Mouse (Mus musculus): Measurements from ENCODE around the gene Kat7. TPM values are rescaled to one million over a fixed set of nuclear protein-coding genes. Genes with fewer than 3 reads are reported as not detected.

Gene Kat7
- polyA plus RNA-seq, 1 experiment from 2014 or later = 19.4 TPM

- no peak for DNase-seq
Observed at GRCm38 (mm10) chr11:95354228-95354944, 44.3 kb upstream of the Kat7 start.

GRCm38 (mm10) chr11:95353226-95353625 lies 43.2 kb upstream of the Kat7 start:
- Histone ChIP-seq H3K27me3 (ENCODE audit: insufficient read depth, low read length) (no peaks in the 10 kb centered on the region), H3K27ac (ENCODE audit: low read depth) (peak overlapping the region; percentile 88), H3K9ac (replicated peaks) (no peak overlapping the region), H3K4me1 (ENCODE audit: insufficient read depth) (peaks cover 60% of the 10 kb centered on the region), H3K4me2 (ENCODE audit: low read depth, low read length) (no peak overlapping the region), H3K36me3 (replicated peaks; ENCODE audit: insufficient read depth, low read length) (peaks cover 49% of the 10 kb centered on the region), H3K9me3 (ENCODE audit: low read length) (no peaks in the 10 kb centered on the region), H3K4me3 (ENCODE audit: low read depth, low read length) (no peak overlapping the region)
- ATAC-seq (no peak), DNase-seq (no peak)
- no peak for TF ChIP-seq EP300 (IDR thresholded peaks at IDR 0.05; ENCODE audit: low read depth)
- TF ChIP-seq CTCF (IDR thresholded peaks at IDR 0.05; ENCODE audit: low read depth) = no peak
- 49% methylated on average over 9 of the region's 9 CpGs for WGBS (ENCODE audit: insufficient replicate concordance)

More at GRCm38 (mm10) chr11:95354228-95354944, 44.3 kb upstream of the Kat7 start:
- Histone ChIP-seq H3K4me2 (ENCODE audit: low read depth, low read length) (peak overlapping the region; percentile 42), H3K9ac (replicated peaks) (no peak overlapping the region), H3K4me3 (ENCODE audit: low read depth, low read length) (peak overlapping the region; percentile 7), H3K27me3 (ENCODE audit: insufficient read depth, low read length) (no peaks in the 10 kb centered on the region), H3K9me3 (ENCODE audit: low read length) (no peaks in the 10 kb centered on the region), H3K36me3 (replicated peaks; ENCODE audit: insufficient read depth, low read length) (peaks cover 48% of the 10 kb centered on the region), H3K4me1 (ENCODE audit: insufficient read depth) (peaks cover 62% of the 10 kb centered on the region), H3K27ac (ENCODE audit: low read depth) (peak overlapping the region; percentile 88)
- no peak for ATAC-seq
- 66% methylated on average over 14 of the region's 14 CpGs for WGBS (ENCODE audit: insufficient replicate concordance)
- TF ChIP-seq CTCF (IDR thresholded peaks at IDR 0.05; ENCODE audit: low read depth) (no peak), EP300 (IDR thresholded peaks at IDR 0.05; ENCODE audit: low read depth) (no peak)

- H3K4me2 ChIP-seq (ENCODE audit: low read depth, low read length) = no peak overlapping the region
- 75% methylated on average over 2 of the region's 2 CpGs for WGBS (ENCODE audit: insufficient replicate concordance)
- H3K27ac ChIP-seq (ENCODE audit: low read depth) = peak overlapping the region; percentile 88
- peaks cover 50% of the 10 kb centered on the region for H3K36me3 ChIP-seq (replicated peaks; ENCODE audit: insufficient read depth, low read length)
- DNase-seq (no peak), ATAC-seq (no peak)
- 0 out of 2 replicates have a peak overlapping the region, but pooled peaks have one; percentile 10 for H3K9ac ChIP-seq (replicated peaks)
- TF ChIP-seq CTCF (IDR thresholded peaks at IDR 0.05; ENCODE audit: low read depth) (no peak), EP300 (IDR thresholded peaks at IDR 0.05; ENCODE audit: low read depth) (no peak)
- no peaks in the 10 kb centered on the region for H3K27me3 ChIP-seq (ENCODE audit: insufficient read depth, low read length)
- no peaks in the 10 kb centered on the region for H3K9me3 ChIP-seq (ENCODE audit: low read length)
- H3K4me1 ChIP-seq (ENCODE audit: insufficient read depth) = peaks cover 56% of the 10 kb centered on the region
- H3K4me3 ChIP-seq (ENCODE audit: low read depth, low read length) = no peak overlapping the region
Observed at GRCm38 (mm10) chr11:95352686-95353085, 42.6 kb upstream of the Kat7 start.

- peak; percentile 32 for ATAC-seq
- Histone ChIP-seq H3K36me3 (replicated peaks; ENCODE audit: insufficient read depth, low read length) (peaks cover 63% of the 10 kb centered on the region), H3K4me2 (ENCODE audit: low read depth, low read length) (no peak overlapping the region)
Observed at GRCm38 (mm10) chr11:95350960-95351359, 40.9 kb upstream of the Kat7 start.

GRCm38 (mm10) chr11:95350289-95350688 lies 40.2 kb upstream of the Kat7 start:
- 77% methylated on average over 6 of the region's 6 CpGs for WGBS (ENCODE audit: insufficient replicate concordance)
- ATAC-seq (peak; percentile 26; the same call in 1 of the 2 replicates), DNase-seq (no peak)
- H3K4me3 ChIP-seq (ENCODE audit: low read depth, low read length) = no peak overlapping the region
- no peak overlapping the region for H3K4me2 ChIP-seq (ENCODE audit: low read depth, low read length)
- peak overlapping the region; percentile 64 for H3K27ac ChIP-seq (ENCODE audit: low read depth)
- H3K4me1 ChIP-seq (ENCODE audit: insufficient read depth) = peaks cover 39% of the 10 kb centered on the region
- H3K27me3 ChIP-seq (ENCODE audit: insufficient read depth, low read length) = no peaks in the 10 kb centered on the region
- peaks cover 70% of the 10 kb centered on the region for H3K36me3 ChIP-seq (replicated peaks; ENCODE audit: insufficient read depth, low read length)
- TF ChIP-seq EP300 (IDR thresholded peaks at IDR 0.05; ENCODE audit: low read depth) = no peak
- no peak for TF ChIP-seq CTCF (IDR thresholded peaks at IDR 0.05; ENCODE audit: low read depth)
- no peak overlapping the region for H3K9ac ChIP-seq (replicated peaks)
- H3K9me3 ChIP-seq (ENCODE audit: low read length) = no peaks in the 10 kb centered on the region

More at GRCm38 (mm10) chr11:95350960-95351359, 40.9 kb upstream of the Kat7 start:
- Histone ChIP-seq H3K4me1 (ENCODE audit: insufficient read depth) (peaks cover 44% of the 10 kb centered on the region), H3K9ac (replicated peaks) (peak overlapping the region; percentile 28; the same call in 1 of the 2 replicates), H3K27ac (ENCODE audit: low read depth) (peak overlapping the region; percentile 64), H3K27me3 (ENCODE audit: insufficient read depth, low read length) (no peaks in the 10 kb centered on the region), H3K9me3 (ENCODE audit: low read length) (no peaks in the 10 kb centered on the region), H3K4me3 (ENCODE audit: low read depth, low read length) (no peak overlapping the region)
- TF ChIP-seq CTCF (IDR thresholded peaks at IDR 0.05; ENCODE audit: low read depth) = no peak
- no peak for TF ChIP-seq EP300 (IDR thresholded peaks at IDR 0.05; ENCODE audit: low read depth)
- 85% methylated on average over 3 of the region's 3 CpGs for WGBS (ENCODE audit: insufficient replicate concordance)
- no peak for DNase-seq

- Histone ChIP-seq H3K27ac (ENCODE audit: low read depth) (no peak overlapping the region), H3K36me3 (replicated peaks; ENCODE audit: insufficient read depth, low read length) (peaks cover 69% of the 10 kb centered on the region), H3K27me3 (ENCODE audit: insufficient read depth, low read length) (no peaks in the 10 kb centered on the region), H3K9me3 (ENCODE audit: low read length) (no peaks in the 10 kb centered on the region), H3K4me2 (ENCODE audit: low read depth, low read length) (peak overlapping the region; percentile 74; the same call in 1 of the 2 replicates), H3K4me3 (ENCODE audit: low read depth, low read length) (peak overlapping the region; percentile 89; the same call in 1 of the 2 replicates), H3K9ac (replicated peaks) (0 out of 2 replicates have a peak overlapping the region, but pooled peaks have one; percentile 26), H3K4me1 (ENCODE audit: insufficient read depth) (peaks cover 38% of the 10 kb centered on the region)
- WGBS (ENCODE audit: insufficient replicate concordance) = 76% methylated on average over 2 of the region's 2 CpGs
- TF ChIP-seq CTCF (IDR thresholded peaks at IDR 0.05; ENCODE audit: low read depth) (no peak), EP300 (IDR thresholded peaks at IDR 0.05; ENCODE audit: low read depth) (no peak)
- DNase-seq = no peak
- ATAC-seq = no peak
Observed at GRCm38 (mm10) chr11:95344181-95344580, 34.1 kb upstream of the Kat7 start.

All from liver, postnatal 0 days (tissue).